ENCODE assay signal across 20 mouse cellular contexts in the genomic region with DNA sequence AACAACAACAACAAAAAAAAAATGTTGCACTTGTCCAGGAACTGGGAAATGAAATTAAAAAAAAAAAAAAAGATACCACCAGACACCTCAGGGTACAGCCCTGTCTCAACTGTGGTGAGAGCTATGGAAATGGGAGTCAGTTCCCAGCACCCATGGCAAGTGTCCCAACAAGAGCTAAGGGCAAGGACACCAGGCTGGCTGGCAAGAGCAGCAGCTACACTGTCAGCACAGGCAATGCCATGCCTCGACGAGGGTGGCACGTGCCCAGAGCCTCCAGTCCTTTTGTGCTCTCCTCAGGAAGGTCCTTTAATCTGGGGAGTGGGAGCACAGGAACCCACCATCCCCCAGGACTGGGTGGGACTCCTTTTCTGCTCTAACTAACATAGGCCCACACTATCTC.
"Had no signal": no experiment of that assay in that cellular context is flagged by ENCODE, and none has a peak within 500 bp of the region (broad histone marks: within the 10 kb centered on the region; RNA-seq: fewer than 3 reads in every experiment).

No protein-coding gene starts in this region.

- H3K27ac ChIP-seq: kidney, postnatal 0 days; layer of hippocampus, adult 2 months; limb, embryonic 10.5 days; limb, embryonic 13.5 days; liver, embryonic 14.5 days; macrophage; midbrain, embryonic 12.5 days; midbrain, embryonic 15.5 days; neural tube, embryonic 13.5 days; stomach, embryonic 15.5 days had no signal

- H3K4me3 ChIP-seq: layer of hippocampus, adult 2 months; limb, embryonic 10.5 days; limb, embryonic 13.5 days; midbrain, embryonic 12.5 days; midbrain, embryonic 15.5 days; neural tube, embryonic 13.5 days; stomach, embryonic 15.5 days had no signal

- DNase-seq: kidney, postnatal 25 days; layer of hippocampus, adult 9-11 months; liver; liver, postnatal 0 days; lung, embryonic 14.5 days; retina, postnatal 1 day; right cerebral cortex, postnatal 25 days; spleen, adult 18-20 months; thymus, adult 18-20 months; thymus, postnatal 36 days had no signal
